Mouse (Mus musculus) liver, embryonic 12.5 days (tissue): ENCODE measurements at regions not wholly inside any gene's neighbourhood (a gene's known extent, or its start where the extent isn't known, plus 50 kb on each side); places are given as distances from the start of the nearest gene placed in this dataset.

ENCODE experiments used
- ATAC-seq: fragments of 200-750 bp; cut with Nextera tagmentation; 2 replicates; pipeline ENCODE4 v1.8.0; 2017; ENCODE audit warnings: moderate number of reproducible peaks, mild to moderate bottlenecking, moderate library complexity
- H3K27ac ChIP-seq: fragments of 300-500 bp; sonication (generic); 2 replicates; pipeline ENCODE4 v1.5.1; 2016; ENCODE audit warnings: mild to moderate bottlenecking
- H3K27me3 ChIP-seq: fragments of 300-500 bp; sonication (generic); replicated peaks from 2 replicates; pipeline ENCODE4 v1.6.1; 2016; ENCODE audit warnings: mild to moderate bottlenecking, moderate library complexity
- H3K36me3 ChIP-seq: fragments of 300-500 bp; sonication (generic); 2 replicates; pipeline ENCODE4 v1.6.1; 2016; ENCODE audit warnings: mild to moderate bottlenecking, moderate library complexity
- H3K4me1 ChIP-seq: fragments of 300-500 bp; sonication (generic); 2 replicates; pipeline ENCODE4 v1.6.1; 2016
- H3K4me2 ChIP-seq: fragments of 300-500 bp; sonication (generic); 2 replicates; pipeline ENCODE4 v1.6.1; 2016; ENCODE audit warnings: mild to moderate bottlenecking, moderate library complexity
- H3K4me3 ChIP-seq: fragments of 300-500 bp; sonication (generic); 2 replicates; pipeline ENCODE4 v1.5.1; 2016; ENCODE audit warnings: mild to moderate bottlenecking, moderate library complexity
- H3K9ac ChIP-seq: fragments of 300-500 bp; sonication (generic); 2 replicates; pipeline ENCODE4 v1.6.1; 2016; ENCODE audit warnings: mild to moderate bottlenecking, moderate library complexity
- H3K9me3 ChIP-seq: fragments of 300-500 bp; sonication (generic); replicated peaks from 2 replicates; pipeline ENCODE4 v1.6.1; 2016; ENCODE audit warnings: mild to moderate bottlenecking, moderate library complexity
- WGBS: fragments of 180-500 bp; shearing (Covaris S2); methylation state at CpG from one replicate; pipeline ENCODE4 v1.1.7; 2016; ENCODE audit not compliant: insufficient replicate concordance; 5-methylcytosine and 5-hydroxymethylcytosine counted together

DNA sequence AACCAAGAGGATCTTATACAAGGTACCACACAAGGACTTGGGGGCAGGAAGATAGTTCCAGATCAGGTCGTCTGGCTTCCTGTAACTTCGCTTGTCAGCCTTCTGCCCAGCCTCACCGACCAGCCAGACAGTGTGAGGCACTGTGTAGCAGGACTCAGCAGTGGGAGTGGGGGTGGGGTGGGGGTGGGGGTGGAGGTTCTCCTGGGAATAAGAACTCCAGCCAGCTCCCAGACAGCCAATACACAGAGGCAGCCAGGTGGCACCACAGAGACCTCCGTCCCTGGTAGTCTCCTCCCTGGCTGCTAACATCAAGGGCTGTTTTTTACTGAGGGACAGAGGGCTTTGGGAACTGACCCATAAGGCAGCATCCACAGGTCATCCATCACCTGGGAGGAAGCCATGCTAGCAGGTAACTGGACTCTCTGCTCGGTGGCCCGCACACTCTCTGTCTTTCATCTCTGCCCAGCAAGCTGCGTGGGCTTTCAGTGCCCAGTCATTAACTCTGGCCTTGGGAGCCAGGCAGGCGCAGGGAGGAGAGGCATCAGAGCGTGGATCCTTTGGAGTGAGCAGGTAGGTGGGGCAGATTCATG, 60.3 kb upstream of the Wnt4 start:
- Histone ChIP-seq H3K27me3 (peaks cover 13% of the 10 kb centered on the region; the same call in 1 of the 2 replicates), H3K4me3 (no peak overlapping the region), H3K9me3 (peaks cover 4% of the 10 kb centered on the region; the same call in 1 of the 2 replicates), H3K27ac (no peak overlapping the region), H3K9ac (no peak overlapping the region), H3K4me2 (no peak overlapping the region), H3K36me3 (no peaks in the 10 kb centered on the region), H3K4me1 (no peaks in the 10 kb centered on the region; the same call in 1 of the 2 replicates)
- no peak for ATAC-seq
- WGBS = 54% methylated on average over 9 of the region's 9 CpGs

DNA sequence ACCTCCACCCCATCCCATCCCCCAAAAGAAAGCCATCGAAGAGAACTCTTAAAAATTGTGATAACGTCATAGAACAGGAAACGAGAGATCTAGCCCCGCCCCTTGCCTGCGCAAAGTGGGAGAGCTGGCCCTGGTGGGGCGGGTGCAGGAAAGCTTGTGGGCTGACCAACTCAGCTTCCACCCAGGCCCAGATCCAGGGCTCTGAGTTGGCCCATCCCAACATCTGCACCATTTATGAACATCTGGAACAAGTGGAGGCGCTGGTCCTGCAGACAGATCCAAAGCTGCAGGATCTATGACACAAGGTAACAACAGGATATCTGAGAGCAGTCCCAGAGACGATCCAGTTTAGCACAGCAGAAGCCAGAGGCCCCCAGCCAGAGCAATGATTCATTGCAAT, 62.7 kb upstream of the Wnt4 start:
- ATAC-seq = no peak
- H3K9me3 ChIP-seq = no peaks in the 10 kb centered on the region
- WGBS = 36% methylated on average over 8 of the region's 8 CpGs
- H3K27ac ChIP-seq = no peak overlapping the region
- H3K4me3 ChIP-seq = no peak overlapping the region
- H3K4me2 ChIP-seq = no peak overlapping the region
- H3K36me3 ChIP-seq = no peaks in the 10 kb centered on the region
- peaks cover 29% of the 10 kb centered on the region; the same call in 1 of the 2 replicates for H3K27me3 ChIP-seq
- H3K4me1 ChIP-seq = no peaks in the 10 kb centered on the region; the same call in 1 of the 2 replicates
- H3K9ac ChIP-seq = no peak overlapping the region

DNA sequence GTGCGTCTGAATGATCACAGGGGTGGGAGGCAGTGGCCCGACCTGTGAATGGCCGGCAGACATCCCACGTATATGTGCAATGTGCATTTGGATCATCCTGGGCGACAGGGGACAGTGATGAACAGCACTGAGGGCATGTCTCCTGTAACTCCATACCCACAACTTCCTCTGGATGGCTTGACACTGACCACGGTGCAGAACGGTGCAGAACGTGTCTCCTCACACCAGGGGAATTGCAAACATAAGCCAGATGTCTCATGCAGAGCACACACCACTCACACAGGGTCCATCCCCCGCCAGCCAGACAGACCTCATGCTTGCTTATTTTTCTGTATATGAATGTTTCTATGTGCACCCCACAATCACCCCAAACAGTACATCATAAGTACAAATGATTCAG, 64.4 kb upstream of the Wnt4 start:
- Histone ChIP-seq H3K27ac (no peak overlapping the region), H3K9me3 (no peaks in the 10 kb centered on the region), H3K4me1 (no peaks in the 10 kb centered on the region; the same call in 1 of the 2 replicates), H3K27me3 (peaks cover 31% of the 10 kb centered on the region; the same call in 1 of the 2 replicates), H3K9ac (no peak overlapping the region), H3K4me2 (no peak overlapping the region), H3K36me3 (no peaks in the 10 kb centered on the region), H3K4me3 (no peak overlapping the region)
- ATAC-seq = no peak
- 23% methylated on average over 9 of the region's 9 CpGs for WGBS

DNA sequence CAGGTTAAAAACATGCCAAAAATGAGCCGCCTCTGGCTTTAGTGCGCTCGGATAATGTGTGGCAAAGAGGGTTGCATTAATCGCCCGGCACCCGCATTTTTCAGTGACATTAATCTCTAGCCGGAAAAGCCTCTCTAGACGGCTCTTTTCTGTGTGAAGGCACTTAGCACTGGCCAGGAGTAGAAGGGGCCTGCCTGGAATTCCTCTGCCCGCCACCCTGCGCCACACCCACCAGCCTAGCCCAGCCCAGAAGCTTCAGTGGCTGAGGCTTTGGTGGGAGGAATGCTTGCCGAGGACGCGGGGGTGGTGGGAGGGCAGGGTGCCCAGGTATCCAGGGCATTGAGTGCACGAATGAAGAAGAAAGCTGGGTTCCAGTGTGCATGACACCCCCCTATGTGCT, 65.2 kb upstream of the Wnt4 start:
- Histone ChIP-seq H3K4me3 (no peak overlapping the region), H3K27ac (no peak overlapping the region), H3K9ac (no peak overlapping the region), H3K36me3 (no peaks in the 10 kb centered on the region), H3K9me3 (no peaks in the 10 kb centered on the region), H3K27me3 (peaks cover 31% of the 10 kb centered on the region; the same call in 1 of the 2 replicates), H3K4me2 (no peak overlapping the region), H3K4me1 (no peaks in the 10 kb centered on the region; the same call in 1 of the 2 replicates)
- no peak for ATAC-seq
- 55% methylated on average over 14 of the region's 14 CpGs for WGBS

DNA sequence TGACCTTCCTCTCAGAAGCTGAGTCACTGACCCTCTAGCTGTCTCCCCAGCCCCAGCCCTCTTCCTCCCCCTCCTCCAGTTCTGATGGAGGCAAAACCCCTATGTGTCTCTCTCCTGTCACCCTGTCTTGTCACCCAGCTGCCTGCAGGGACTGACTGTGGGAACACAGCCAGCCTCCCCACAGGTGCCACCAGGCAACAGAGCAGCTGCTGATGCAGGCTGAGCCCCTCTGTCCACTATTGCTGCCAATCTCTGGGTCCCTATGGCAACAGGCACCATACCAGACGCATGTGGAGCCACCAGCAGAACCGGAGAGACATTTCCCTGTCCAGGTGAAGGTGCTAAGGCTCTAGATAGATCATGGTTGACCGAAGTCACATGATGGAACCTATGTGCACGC, 66.0 kb upstream of the Wnt4 start:
- Histone ChIP-seq H3K36me3 (no peaks in the 10 kb centered on the region), H3K4me2 (no peak overlapping the region), H3K27ac (no peak overlapping the region), H3K4me3 (no peak overlapping the region), H3K27me3 (peaks cover 27% of the 10 kb centered on the region; the same call in 1 of the 2 replicates), H3K4me1 (no peaks in the 10 kb centered on the region; the same call in 1 of the 2 replicates), H3K9ac (no peak overlapping the region), H3K9me3 (no peaks in the 10 kb centered on the region)
- ATAC-seq = no peak
- 72% methylated on average over 4 of the region's 4 CpGs for WGBS

DNA sequence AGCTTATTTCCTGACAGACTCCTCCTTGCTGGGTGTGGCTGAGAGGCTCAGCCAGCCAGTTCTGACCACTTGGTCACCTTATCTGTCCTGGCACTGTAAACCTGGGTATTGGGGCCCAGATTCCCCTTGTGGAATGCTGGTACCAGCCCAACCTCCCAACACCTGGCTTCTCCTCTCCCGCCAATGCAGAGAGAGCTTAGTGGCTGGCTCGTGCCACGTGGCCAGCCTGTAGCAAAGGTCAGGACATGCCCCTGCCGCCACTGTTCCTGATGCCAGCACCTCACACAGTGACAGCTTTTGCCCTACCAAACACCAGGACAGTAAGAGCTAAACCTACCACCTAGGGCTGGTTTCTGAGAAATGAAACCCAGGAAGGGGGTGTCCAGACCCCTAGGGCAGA, 66.8 kb upstream of the Wnt4 start:
- ATAC-seq = no peak
- no peaks in the 10 kb centered on the region for H3K9me3 ChIP-seq
- H3K4me2 ChIP-seq = no peak overlapping the region

DNA sequence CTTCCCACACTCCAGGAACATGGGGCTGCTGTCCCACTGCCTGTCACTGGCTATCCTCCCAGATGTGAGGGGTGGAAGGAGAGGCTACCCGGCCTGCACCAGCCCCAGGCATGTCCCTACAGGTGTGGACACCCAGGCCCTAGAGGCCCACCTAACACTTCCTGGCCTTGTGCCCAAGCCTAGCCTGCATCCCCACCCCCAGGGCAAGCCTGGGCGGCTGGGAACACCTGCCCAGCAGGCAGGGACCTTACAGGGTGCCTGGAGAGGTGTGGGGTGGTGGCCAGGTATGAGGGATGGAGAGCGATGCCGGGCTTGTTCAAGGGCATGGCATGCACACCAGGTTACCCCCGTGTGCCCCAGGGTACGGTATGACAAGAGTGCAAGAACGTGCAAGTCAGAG, 76.3 kb upstream of the Wnt4 start:
- ATAC-seq = no peak
- Histone ChIP-seq H3K27ac (no peak overlapping the region), H3K4me2 (no peak overlapping the region), H3K9ac (no peak overlapping the region), H3K27me3 (peaks cover 55% of the 10 kb centered on the region), H3K36me3 (no peaks in the 10 kb centered on the region), H3K4me3 (no peak overlapping the region), H3K4me1 (peaks cover 4% of the 10 kb centered on the region; the same call in 1 of the 2 replicates), H3K9me3 (no peaks in the 10 kb centered on the region)
- WGBS = 66% methylated on average over 7 of the region's 7 CpGs

More for the DNA sequence above, 66.8 kb upstream of the Wnt4 start:
- H3K27me3 ChIP-seq = peaks cover 26% of the 10 kb centered on the region; the same call in 1 of the 2 replicates
- no peak overlapping the region for H3K9ac ChIP-seq
- no peaks in the 10 kb centered on the region; the same call in 1 of the 2 replicates for H3K4me1 ChIP-seq
- no peak overlapping the region for H3K27ac ChIP-seq
- no peaks in the 10 kb centered on the region for H3K36me3 ChIP-seq
- no peak overlapping the region for H3K4me3 ChIP-seq
- 66% methylated on average over 4 of the region's 4 CpGs for WGBS

DNA sequence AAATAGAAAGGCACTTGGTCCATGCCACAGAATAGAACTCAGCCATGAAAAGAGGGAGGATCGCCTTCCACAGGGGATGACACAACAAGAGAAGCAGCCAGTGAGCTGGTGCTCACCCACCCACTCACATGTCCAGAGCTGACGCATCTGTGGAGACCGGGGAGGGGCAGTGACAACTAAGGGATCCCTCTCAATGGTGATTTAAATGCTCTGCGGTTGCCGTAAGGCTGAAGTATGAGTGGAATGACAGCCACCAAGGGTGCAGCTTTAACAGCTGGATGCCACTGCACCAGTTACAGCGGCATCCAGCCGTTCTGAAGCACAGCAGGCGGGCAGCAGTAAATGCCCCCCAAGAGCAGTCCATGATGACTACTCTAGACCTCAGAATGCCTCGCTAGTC, 76.9 kb upstream of the Wnt4 start:
- H3K4me3 ChIP-seq = no peak overlapping the region
- H3K4me2 ChIP-seq = no peak overlapping the region
- H3K27me3 ChIP-seq = peaks cover 55% of the 10 kb centered on the region
- 69% methylated on average over 9 of the region's 9 CpGs for WGBS
- no peak overlapping the region for H3K27ac ChIP-seq
- no peak for ATAC-seq
- no peaks in the 10 kb centered on the region for H3K9me3 ChIP-seq
- H3K9ac ChIP-seq = no peak overlapping the region
- peaks cover 4% of the 10 kb centered on the region; the same call in 1 of the 2 replicates for H3K4me1 ChIP-seq
- no peaks in the 10 kb centered on the region for H3K36me3 ChIP-seq

DNA sequence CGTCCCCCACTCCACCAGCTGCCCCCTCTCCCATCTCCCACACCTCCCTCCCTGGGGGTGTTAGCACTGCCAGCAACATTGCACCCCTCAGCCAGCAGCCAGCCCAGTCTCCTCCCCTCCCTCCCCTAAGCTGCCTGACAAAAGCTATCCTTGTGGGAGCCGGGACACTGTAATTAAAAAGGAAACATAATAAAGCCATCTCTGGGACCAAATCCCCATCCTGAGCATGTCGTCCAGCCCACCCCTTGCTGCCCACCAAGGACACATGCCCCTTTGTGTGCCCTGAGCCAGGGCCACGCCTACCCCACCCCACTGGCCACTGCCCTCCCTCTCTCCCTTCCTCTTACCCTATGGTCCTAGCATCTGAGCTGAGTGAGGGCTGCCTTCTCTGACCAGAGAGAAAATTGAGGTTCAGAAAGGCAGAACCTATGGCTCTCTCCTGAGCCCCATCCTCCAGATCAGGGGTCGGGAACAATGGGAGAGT, 80.8 kb upstream of the Wnt4 start:
- no peak overlapping the region for H3K4me2 ChIP-seq
- WGBS = 41% methylated on average over 5 of the region's 5 CpGs
- H3K4me1 ChIP-seq = no peaks in the 10 kb centered on the region
- no peak overlapping the region for H3K9ac ChIP-seq
- ATAC-seq = no peak
- no peaks in the 10 kb centered on the region for H3K9me3 ChIP-seq
- no peak overlapping the region for H3K27ac ChIP-seq
- H3K36me3 ChIP-seq = no peaks in the 10 kb centered on the region
- no peak overlapping the region for H3K4me3 ChIP-seq
- peaks cover 56% of the 10 kb centered on the region for H3K27me3 ChIP-seq

DNA sequence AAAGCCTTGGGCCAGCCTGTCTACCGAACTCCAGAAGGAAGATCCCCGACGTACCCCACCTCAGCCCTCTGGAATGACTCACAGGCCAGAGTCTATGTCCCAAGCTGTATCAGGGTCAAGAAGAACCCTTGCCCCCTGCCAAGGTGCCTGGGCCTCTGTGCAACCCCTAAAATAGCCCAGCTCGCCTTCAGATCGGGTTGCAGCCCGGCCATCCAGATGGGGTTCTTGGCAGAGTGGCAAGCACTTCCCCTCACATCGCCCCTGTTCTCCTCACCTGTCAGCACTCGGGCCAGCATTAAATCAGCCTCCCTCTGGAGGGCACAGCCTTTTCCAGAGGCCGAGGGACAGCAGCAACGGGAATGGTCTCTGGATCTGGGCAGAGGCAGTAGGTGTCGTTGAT, 83.2 kb upstream of the Wnt4 start:
- 66% methylated on average over 11 of the region's 11 CpGs for WGBS
- H3K9ac ChIP-seq = no peak overlapping the region
- no peaks in the 10 kb centered on the region for H3K36me3 ChIP-seq
- no peaks in the 10 kb centered on the region for H3K9me3 ChIP-seq
- peaks cover 35% of the 10 kb centered on the region for H3K27me3 ChIP-seq
- ATAC-seq = no peak
- no peaks in the 10 kb centered on the region for H3K4me1 ChIP-seq
- H3K4me2 ChIP-seq = no peak overlapping the region
- H3K4me3 ChIP-seq = no peak overlapping the region
- no peak overlapping the region for H3K27ac ChIP-seq

DNA sequence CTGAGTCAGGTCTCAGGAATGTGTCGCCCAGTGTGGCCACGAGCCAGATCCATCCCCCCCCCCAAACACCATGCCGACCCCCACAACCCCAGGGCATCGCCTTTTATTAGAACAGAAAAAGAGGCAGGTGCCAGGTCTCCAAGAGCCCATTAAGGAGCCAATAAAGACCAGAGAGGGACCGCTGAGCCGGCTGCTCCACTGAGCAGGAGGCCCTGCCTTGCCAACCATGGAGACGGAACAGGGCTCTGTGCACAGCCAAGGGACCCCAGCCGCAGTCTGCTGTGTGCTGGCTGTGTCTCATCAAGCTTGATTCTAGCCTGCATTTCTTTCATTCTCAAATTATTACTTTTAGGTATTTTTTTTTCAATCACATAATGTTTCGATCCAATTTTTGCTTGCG, 86.7 kb upstream of the Wnt4 start:
- 78% methylated on average over 10 of the region's 10 CpGs for WGBS
- no peak overlapping the region for H3K27ac ChIP-seq
- H3K4me1 ChIP-seq = no peaks in the 10 kb centered on the region
- no peak for ATAC-seq
- H3K27me3 ChIP-seq = peaks cover 5% of the 10 kb centered on the region
- H3K36me3 ChIP-seq = no peaks in the 10 kb centered on the region
- no peak overlapping the region for H3K9ac ChIP-seq
- H3K9me3 ChIP-seq = no peaks in the 10 kb centered on the region
- no peak overlapping the region for H3K4me3 ChIP-seq
- H3K4me2 ChIP-seq = no peak overlapping the region

DNA sequence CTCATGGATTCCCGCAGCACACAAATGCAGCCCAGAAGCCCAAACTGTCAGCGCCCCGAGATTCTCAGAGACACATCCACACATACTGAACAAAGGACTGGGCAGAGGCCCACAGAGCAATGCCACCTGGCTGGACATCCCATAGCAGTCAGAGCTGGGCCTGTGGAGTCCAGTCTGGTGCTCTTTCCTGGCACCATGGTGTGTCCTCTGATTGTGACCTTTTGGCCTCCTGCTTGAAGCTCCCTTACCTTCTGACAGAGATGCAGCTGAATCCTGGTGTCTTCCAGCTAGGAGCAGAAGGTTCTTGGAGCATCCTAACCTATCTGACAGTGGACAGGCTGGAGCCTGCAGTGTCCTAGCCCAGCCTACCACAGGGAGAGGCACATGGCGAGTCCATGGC, 87.5 kb upstream of the Wnt4 start:
- no peaks in the 10 kb centered on the region for H3K9me3 ChIP-seq
- no peak overlapping the region for H3K9ac ChIP-seq
- no peaks in the 10 kb centered on the region for H3K36me3 ChIP-seq
- peaks cover 5% of the 10 kb centered on the region for H3K27me3 ChIP-seq
- no peak overlapping the region for H3K4me2 ChIP-seq
- H3K27ac ChIP-seq = no peak overlapping the region
- no peak for ATAC-seq
- no peaks in the 10 kb centered on the region for H3K4me1 ChIP-seq
- H3K4me3 ChIP-seq = no peak overlapping the region
- 72% methylated on average over 4 of the region's 4 CpGs for WGBS

DNA sequence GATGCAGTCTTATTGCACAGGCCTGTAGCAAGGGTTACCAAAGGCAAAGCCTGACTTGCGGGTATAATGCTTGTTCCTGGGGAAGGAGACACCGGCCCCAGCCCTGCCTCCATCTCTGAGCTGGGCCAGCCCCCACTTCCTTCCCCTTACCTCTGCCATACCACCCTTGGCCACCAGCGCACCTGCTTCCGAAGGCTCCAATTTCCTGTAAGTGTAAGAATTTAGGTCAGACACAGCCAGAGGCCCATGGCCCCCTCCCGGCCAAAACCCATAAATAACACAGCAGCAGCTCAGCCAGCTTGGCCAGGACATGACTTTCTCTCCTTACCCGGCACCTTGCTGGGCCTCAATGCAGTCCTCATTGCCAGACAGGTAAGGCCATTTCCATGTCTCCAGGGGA, 88.2 kb upstream of the Wnt4 start:
- Histone ChIP-seq H3K36me3 (no peaks in the 10 kb centered on the region), H3K4me1 (peaks cover 6% of the 10 kb centered on the region; the same call in 1 of the 2 replicates), H3K4me3 (no peak overlapping the region), H3K27me3 (no peaks in the 10 kb centered on the region; the same call in 1 of the 2 replicates), H3K9me3 (no peaks in the 10 kb centered on the region), H3K4me2 (no peak overlapping the region), H3K9ac (no peak overlapping the region), H3K27ac (no peak overlapping the region)
- 31% methylated on average over 6 of the region's 6 CpGs for WGBS
- ATAC-seq = no peak
